Comparison of ENCODE assay signal across 8 mouse cellular contexts in the genomic region with DNA sequence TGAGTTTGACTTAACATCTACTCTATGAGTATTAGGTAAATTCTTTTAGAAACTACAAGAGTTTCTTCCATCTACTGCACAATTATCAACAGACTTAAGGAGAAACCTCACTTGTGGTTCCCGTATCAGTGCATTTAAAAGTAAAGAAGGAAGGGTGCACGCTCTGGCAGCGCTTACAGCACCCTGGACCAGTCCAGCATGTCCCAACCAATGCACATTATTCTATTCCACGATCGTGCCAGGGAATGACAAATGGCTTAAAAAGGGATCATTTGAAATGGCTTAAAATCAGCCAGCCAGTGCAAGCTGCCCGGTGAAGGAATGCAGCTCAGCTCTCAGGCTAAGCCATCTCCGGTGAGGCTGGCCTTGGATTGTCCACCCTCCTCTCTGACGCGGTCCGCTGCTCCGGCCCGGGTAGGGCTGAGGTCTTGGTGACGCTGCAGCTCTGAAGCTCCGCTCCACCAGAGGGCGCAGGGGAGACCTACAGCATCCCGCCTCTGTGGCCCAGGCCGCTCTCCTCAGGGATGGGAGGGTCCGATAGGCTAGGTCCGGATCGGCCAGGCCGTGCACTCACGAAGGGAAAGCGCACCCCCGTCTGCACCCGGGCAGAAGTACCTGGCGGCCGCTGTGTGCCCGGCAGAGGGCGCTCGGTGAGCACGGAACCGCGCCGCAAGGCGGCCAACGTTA. TPM values are rescaled to one million over a fixed set of nuclear protein-coding genes. Genes with fewer than 3 reads are reported as not detected.
DNase-seq lines count a peak whose midpoint lies in the region; ATAC-seq and TF ChIP-seq lines count a peak whose summit lies in the region.

No protein-coding gene starts in this region.

- peak overlapping the region; percentile 59 for H3K4me3 ChIP-seq in gastrocnemius, adult 2 months
- peak overlapping the region; percentile 48 for H3K4me3 ChIP-seq in hindbrain, embryonic 16.5 days (ENCODE audit: low read length)

- peak overlapping the region; percentile 62 for H3K9ac ChIP-seq in hindbrain, embryonic 16.5 days (ENCODE audit: low read depth, low read length)

- ATAC-seq in common myeloid progenitor, adult 5-6 weeks (replicated peaks; ENCODE audit: low read depth, poor library complexity, severe bottlenecking): peak; percentile 100
- ATAC-seq in hindbrain, embryonic 16.5 days: peak; percentile 99

- no peaks in the 10 kb centered on the region for H3K36me3 ChIP-seq in hindbrain, embryonic 16.5 days (ENCODE audit: control insufficient read depth, insufficient read depth, low read length)

- intact Hi-C loops in gastrocnemius, adult 2 months (cut with DNase I): loop anchor here (1.0 to 10.0 kb wide), 4 partner anchors 32 to 408 kb away; a partner anchor contains a TSS

- peaks cover 5% of the 10 kb centered on the region for H3K4me1 ChIP-seq in hindbrain, embryonic 16.5 days (ENCODE audit: control insufficient read depth, insufficient read depth, low read depth, low read length)

- H3K9me3 ChIP-seq in hindbrain, embryonic 16.5 days (ENCODE audit: control insufficient read depth, low read length): no peaks in the 10 kb centered on the region

- peak; percentile 100; the same call in 1 of the 2 replicates for TF ChIP-seq CTCF in gastrocnemius, adult 2 months (IDR thresholded peaks at IDR 0.05)

- peak overlapping the region; percentile 75 for H3K27ac ChIP-seq in gastrocnemius, adult 2 months
- no peak overlapping the region for H3K27ac ChIP-seq in hindbrain, embryonic 16.5 days (ENCODE audit: low read depth, low read length)

- H3K27me3 ChIP-seq in hindbrain, embryonic 16.5 days (replicated peaks; ENCODE audit: control insufficient read depth, insufficient read depth, low read length): no peaks in the 10 kb centered on the region

- peak; percentile 99 for DNase-seq in WW6 (ENCODE audit: low read depth, low spot score)
- peak; percentile 98 for DNase-seq in gastrocnemius, adult 2 months
- peak; percentile 85 for DNase-seq in left cerebral cortex, adult 11 months (ENCODE audit: low spot score)
- peak; percentile 99 for DNase-seq in lung, postnatal 36 days
- peak; percentile 98 for DNase-seq in retina, postnatal 1 day
- DNase-seq in thymus, postnatal 4 days: peak; percentile 95

- 8% methylated on average over 30 of the region's 36 CpGs for WGBS in hindbrain, embryonic 16.5 days

- H3K4me2 ChIP-seq in hindbrain, embryonic 16.5 days (ENCODE audit: low read length): peak overlapping the region; percentile 76

RNA-seq across cellular contexts. Expression of a gene that starts 3.7 kb away (rescaled TPM):
- total RNA-seq in common myeloid progenitor, adult 5-6 weeks (2017): not detected in 2 replicates
- not detected for total RNA-seq in gastrocnemius, adult 2 months (2021)
- not detected in 2 replicates for polyA plus RNA-seq in hindbrain, embryonic 16.5 days (2015; fragmentation: Nextera tagmentation; extraction: Ambion mirVana)

RNA-seq across cellular contexts. Expression of a gene that starts 24.9 kb away (rescaled TPM):
- 1.6 and 3.9 TPM in 2 replicates for total RNA-seq in common myeloid progenitor, adult 5-6 weeks (2017)
- 1 to 10 TPM in 1 of 2 experiments, under 1 TPM in 1; 0.69 to 1.3 TPM for total RNA-seq in gastrocnemius, adult 2 months (2021)
- polyA plus RNA-seq in hindbrain, embryonic 16.5 days (2015; fragmentation: Nextera tagmentation; extraction: Ambion mirVana): 17.9 and 18.5 TPM in 2 replicates

RNA-seq across cellular contexts. Expression of a gene that starts 32.7 kb away (rescaled TPM):
- 4.2 and 5.1 TPM in 2 replicates for total RNA-seq in common myeloid progenitor, adult 5-6 weeks (2017)
- 1 to 10 TPM; 1.3 to 1.4 TPM for total RNA-seq in gastrocnemius, adult 2 months (2021)
- polyA plus RNA-seq in hindbrain, embryonic 16.5 days (2015; fragmentation: Nextera tagmentation; extraction: Ambion mirVana): 25.7 and 29.6 TPM in 2 replicates
